Mouse (Mus musculus): ENCODE results near the gene Ccdc148.

GRCm38 (mm10) chr2:58786681-58787080 lies 373.8 kb downstream of the Ccdc148 start:
- TF ChIP-seq MAX (IDR thresholded peaks at IDR 0.05) (no peak), CTCF (IDR thresholded peaks at IDR 0.05; ENCODE audit: control insufficient read depth, insufficient read depth, insufficient read length) (no peak), USF1 (IDR thresholded peaks at IDR 0.05; ENCODE audit: low read depth) (no peak), MYOG (IDR thresholded peaks at IDR 0.05; ENCODE audit: control insufficient read depth, extremely low read depth, insufficient read length) (no peak), CEBPB (IDR thresholded peaks at IDR 0.05; ENCODE audit: low read depth) (no peak)
